Mouse (Mus musculus): ENCODE results near the gene Slc2a9. TPM values are rescaled to one million over a fixed set of nuclear protein-coding genes. Genes with fewer than 3 reads are reported as not detected.
A peak's percentile ranks its signal among the peaks of the same experiment; 100 is the strongest.

Gene Slc2a9
- polyA plus RNA-seq, 1 experiment from 2014 or later: 0.28 TPM

DNA sequence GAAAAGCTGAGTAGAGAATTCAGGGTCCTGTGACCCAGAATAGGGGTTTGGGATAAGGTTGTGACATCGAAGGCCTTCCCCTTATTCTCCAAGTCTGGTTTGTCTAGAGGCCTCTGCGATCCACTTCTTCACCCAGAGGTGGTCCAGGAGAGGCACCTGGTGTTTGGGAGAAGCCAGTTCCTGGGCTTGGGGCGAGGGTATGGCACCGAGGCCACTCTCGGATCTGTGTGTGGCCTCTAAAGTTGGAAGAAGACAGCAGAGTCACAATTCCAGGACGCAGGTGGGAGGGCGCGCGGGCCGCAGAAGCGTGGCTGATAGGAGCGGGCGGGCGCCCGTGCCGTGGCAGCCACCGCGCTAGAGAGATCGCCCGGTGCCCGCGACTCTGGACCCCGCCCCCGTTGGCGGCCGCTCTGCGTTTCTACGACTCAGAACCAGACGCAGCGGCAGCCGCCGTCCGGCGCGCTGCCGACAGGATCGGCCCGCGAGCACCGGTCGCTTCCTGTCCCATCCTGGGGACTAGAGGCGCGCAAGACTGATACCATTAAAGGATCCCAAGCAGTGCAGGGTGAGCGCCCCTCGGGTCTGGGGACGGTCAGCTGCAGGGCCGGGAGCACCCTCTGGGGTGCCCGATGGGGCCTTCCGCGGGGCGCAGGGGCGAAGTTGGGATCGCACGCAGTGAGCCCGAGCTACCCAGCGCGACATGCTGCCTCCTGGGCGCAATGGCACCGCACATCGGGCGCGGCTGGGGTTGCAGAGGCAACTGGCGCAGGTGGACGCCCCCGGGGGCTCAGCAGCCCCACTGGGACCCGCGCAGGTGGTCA lies 183.8 kb downstream of the Slc2a9 start, which contains the start of gene Drd5:
Drd5 (plus strand) TSS at position 402 of the 821 bp plus-strand sequence.
- Histone ChIP-seq H3K27me3 (ENCODE audit: control insufficient read depth, insufficient read depth, low read length) (peaks cover 36% of the 10 kb centered on the region), H3K4me3 (replicated peaks; ENCODE audit: low read depth, low read length) (peak within 1 kb of the TSS; percentile 42), H3K4me2 (ENCODE audit: low read length) (peak within 1 kb of the TSS; percentile 70), H3K27ac (replicated peaks; ENCODE audit: low read depth, low read length) (no peak within 1 kb of the TSS), H3K4me1 (ENCODE audit: control insufficient read depth, insufficient read depth, low read length) (no peaks in the 10 kb centered on the region), H3K9ac (replicated peaks; ENCODE audit: low read length) (peak within 1 kb of the TSS; percentile 52), H3K36me3 (ENCODE audit: control insufficient read depth, insufficient read depth, low read length) (no peaks in the 10 kb centered on the region), H3K9me3 (ENCODE audit: control insufficient read depth, low read length) (no peaks in the 10 kb centered on the region)
- DNase-seq (peak; percentile 59), ATAC-seq (ENCODE audit: low FRiP score, low TSS enrichment) (peak; percentile 31; the same call in 1 of the 2 replicates)
- WGBS: 3% methylated on average over 67 of the region's 67 CpGs

DNA sequence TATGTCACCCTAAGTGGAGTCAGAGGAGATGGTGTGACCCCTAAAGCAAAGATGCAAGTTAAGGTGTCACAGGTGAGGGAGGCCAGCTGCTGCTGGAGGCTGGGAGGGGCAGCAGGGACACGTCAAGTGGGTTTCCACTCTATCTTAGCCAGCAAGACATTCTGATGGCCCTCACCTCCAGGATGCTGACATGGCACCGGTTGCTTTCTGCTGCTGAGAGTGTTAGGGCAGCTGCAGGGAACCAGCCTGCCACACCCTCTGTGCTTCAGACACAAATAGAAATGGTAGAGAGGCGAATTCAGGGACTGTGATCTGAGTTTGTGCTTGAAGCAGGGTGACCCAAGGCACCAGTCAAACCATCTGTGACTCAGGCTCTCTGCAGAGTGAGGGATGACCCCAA lies 193.1 kb downstream of the Slc2a9 start:
- no peaks in the 10 kb centered on the region for H3K4me1 ChIP-seq (ENCODE audit: control insufficient read depth, insufficient read depth, low read length)
- no peak overlapping the region for H3K9ac ChIP-seq (replicated peaks; ENCODE audit: low read length)
- ATAC-seq (ENCODE audit: low FRiP score, low TSS enrichment) (no peak), DNase-seq (no peak)
- H3K9me3 ChIP-seq (ENCODE audit: control insufficient read depth, low read length): no peaks in the 10 kb centered on the region
- H3K27ac ChIP-seq (replicated peaks; ENCODE audit: low read depth, low read length): no peak overlapping the region
- 76% methylated on average over 3 of the region's 3 CpGs for WGBS
- no peaks in the 10 kb centered on the region for H3K27me3 ChIP-seq (ENCODE audit: control insufficient read depth, insufficient read depth, low read length)
- no peaks in the 10 kb centered on the region for H3K36me3 ChIP-seq (ENCODE audit: control insufficient read depth, insufficient read depth, low read length)
- no peak overlapping the region for H3K4me3 ChIP-seq (replicated peaks; ENCODE audit: low read depth, low read length)
- no peak overlapping the region for H3K4me2 ChIP-seq (ENCODE audit: low read length)

DNA sequence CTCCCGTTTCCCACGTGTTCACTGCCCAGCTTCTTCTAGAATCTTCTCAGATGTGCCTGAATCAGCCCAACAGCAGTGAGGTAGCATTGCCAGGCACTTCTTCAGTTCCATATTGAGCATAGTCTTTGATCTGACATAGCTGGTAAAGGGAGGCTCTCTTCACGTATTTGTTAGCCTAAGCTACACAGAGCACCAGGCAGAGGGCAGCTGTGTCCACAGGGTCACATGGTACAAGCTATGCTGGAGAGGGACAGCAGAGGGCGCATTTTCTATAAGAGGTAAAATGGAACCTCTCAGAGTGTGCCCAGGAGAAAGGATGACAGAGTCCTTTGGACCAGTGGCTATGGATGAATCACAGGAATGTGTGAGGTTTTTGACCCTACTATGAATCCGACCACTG lies 194.1 kb downstream of the Slc2a9 start:
- Histone ChIP-seq H3K9ac (replicated peaks; ENCODE audit: low read length) (no peak overlapping the region), H3K27ac (replicated peaks; ENCODE audit: low read depth, low read length) (no peak overlapping the region), H3K27me3 (ENCODE audit: control insufficient read depth, insufficient read depth, low read length) (no peaks in the 10 kb centered on the region), H3K4me1 (ENCODE audit: control insufficient read depth, insufficient read depth, low read length) (no peaks in the 10 kb centered on the region), H3K36me3 (ENCODE audit: control insufficient read depth, insufficient read depth, low read length) (no peaks in the 10 kb centered on the region), H3K9me3 (ENCODE audit: control insufficient read depth, low read length) (no peaks in the 10 kb centered on the region), H3K4me3 (replicated peaks; ENCODE audit: low read depth, low read length) (no peak overlapping the region), H3K4me2 (ENCODE audit: low read length) (no peak overlapping the region)
- DNase-seq: peak; percentile 61
- 50% methylated on average over 5 of the region's 5 CpGs for WGBS
- peak; percentile 35; the same call in 1 of the 2 replicates for ATAC-seq (ENCODE audit: low FRiP score, low TSS enrichment)

DNA sequence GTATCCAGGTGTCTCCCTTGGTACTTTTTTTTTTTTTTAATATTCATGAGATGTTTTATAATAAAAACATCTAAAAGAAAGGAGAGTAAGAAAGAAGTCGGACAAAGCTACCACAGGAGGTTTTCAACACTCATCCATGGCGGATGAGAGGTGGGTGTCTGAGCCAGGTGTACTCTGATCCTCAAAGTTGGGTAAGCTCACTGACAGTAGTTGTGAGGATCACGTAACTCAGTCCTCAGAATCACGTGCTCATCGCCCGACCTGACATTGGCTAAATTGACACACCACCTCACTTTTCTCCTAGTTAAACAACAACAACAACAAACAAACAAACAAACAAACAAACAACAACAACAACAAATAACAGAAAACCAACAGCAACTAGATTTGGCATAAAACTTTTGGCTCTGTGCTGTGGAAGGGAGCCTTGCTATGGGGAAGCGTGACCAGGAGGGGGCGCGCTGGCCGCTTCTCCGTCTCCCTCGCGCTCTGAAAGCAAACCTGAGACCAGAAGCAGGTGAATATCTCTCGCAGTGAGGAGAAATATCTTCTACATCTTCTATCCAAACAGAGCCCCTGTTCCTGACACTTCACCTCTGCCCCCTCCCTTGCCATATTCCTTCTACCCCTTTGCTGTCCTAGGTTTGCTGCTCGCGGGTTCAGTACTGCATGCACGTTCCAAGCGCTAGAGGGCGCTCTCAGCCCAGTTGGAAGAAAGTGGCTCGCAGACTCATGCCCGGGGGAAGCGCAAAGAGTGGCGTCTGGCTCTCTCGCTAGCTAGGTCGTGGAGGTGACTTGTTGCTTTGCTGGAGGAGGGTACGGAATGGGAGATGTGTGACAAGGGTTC lies 195.5 kb downstream of the Slc2a9 start:
- Histone ChIP-seq H3K4me3 (replicated peaks; ENCODE audit: low read depth, low read length) (peak overlapping the region; percentile 33), H3K9ac (replicated peaks; ENCODE audit: low read length) (0 out of 2 replicates have a peak overlapping the region, but pooled peaks have one; percentile 40)
- ATAC-seq (ENCODE audit: low FRiP score, low TSS enrichment): peak; percentile 79; the same call in 1 of the 2 replicates

DNA sequence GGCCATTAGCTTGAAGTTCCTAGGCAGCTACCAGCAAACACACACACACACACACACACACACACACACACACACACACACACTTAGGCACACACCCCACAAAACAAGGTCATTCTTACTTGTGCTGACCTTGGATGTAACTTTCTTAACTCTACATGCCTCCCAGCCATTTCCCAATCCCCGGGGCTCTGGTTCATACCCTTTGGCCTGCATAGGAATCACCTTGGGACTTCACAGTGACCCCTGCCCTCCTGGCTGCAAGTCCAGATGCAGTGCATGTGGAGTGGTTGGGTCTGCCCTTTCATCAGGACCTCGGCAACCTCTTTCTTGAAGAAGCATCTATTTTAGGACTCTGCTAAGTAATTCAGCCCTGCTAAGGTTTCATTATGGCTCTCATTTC lies 197.7 kb downstream of the Slc2a9 start:
- Histone ChIP-seq H3K36me3 (ENCODE audit: control insufficient read depth, insufficient read depth, low read length) (no peaks in the 10 kb centered on the region), H3K4me2 (ENCODE audit: low read length) (no peak overlapping the region), H3K4me1 (ENCODE audit: control insufficient read depth, insufficient read depth, low read length) (no peaks in the 10 kb centered on the region), H3K27ac (replicated peaks; ENCODE audit: low read depth, low read length) (no peak overlapping the region), H3K9me3 (ENCODE audit: control insufficient read depth, low read length) (no peaks in the 10 kb centered on the region), H3K4me3 (replicated peaks; ENCODE audit: low read depth, low read length) (no peak overlapping the region), H3K9ac (replicated peaks; ENCODE audit: low read length) (no peak overlapping the region), H3K27me3 (ENCODE audit: control insufficient read depth, insufficient read depth, low read length) (no peaks in the 10 kb centered on the region)
- WGBS: 88% methylated on average over 2 of the region's 2 CpGs
- DNase-seq (no peak), ATAC-seq (ENCODE audit: low FRiP score, low TSS enrichment) (no peak)

More for the DNA sequence above, 195.5 kb downstream of the Slc2a9 start:
- Histone ChIP-seq H3K9me3 (ENCODE audit: control insufficient read depth, low read length) (no peaks in the 10 kb centered on the region), H3K36me3 (ENCODE audit: control insufficient read depth, insufficient read depth, low read length) (no peaks in the 10 kb centered on the region), H3K4me2 (ENCODE audit: low read length) (peak overlapping the region; percentile 59), H3K4me1 (ENCODE audit: control insufficient read depth, insufficient read depth, low read length) (no peaks in the 10 kb centered on the region), H3K27me3 (ENCODE audit: control insufficient read depth, insufficient read depth, low read length) (no peaks in the 10 kb centered on the region), H3K27ac (replicated peaks; ENCODE audit: low read depth, low read length) (no peak overlapping the region)
- 9% methylated on average over 26 of the region's 26 CpGs for WGBS
- peak; percentile 95 for DNase-seq

DNA sequence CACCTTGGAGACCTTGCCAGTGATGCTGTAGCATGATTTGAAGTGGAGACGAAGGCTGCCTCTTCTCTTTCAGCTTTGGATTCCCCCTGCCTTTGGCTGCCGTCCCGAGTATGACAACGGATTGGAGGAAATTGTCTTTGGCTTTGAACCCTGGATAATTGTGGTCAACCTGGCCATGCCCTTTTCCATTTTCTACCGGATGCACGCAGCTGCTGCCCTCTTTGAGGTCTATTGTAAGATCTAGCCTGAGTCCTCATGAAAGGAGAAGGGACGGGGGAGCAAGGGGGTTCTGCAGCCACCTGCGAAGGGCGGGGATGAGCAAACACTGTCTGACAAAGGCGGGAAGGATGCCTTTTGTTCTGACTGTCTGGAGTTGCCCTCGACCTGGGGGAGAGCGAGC lies 200.3 kb downstream of the Slc2a9 start:
- Histone ChIP-seq H3K27ac (replicated peaks; ENCODE audit: low read depth, low read length) (no peak overlapping the region), H3K4me2 (ENCODE audit: low read length) (no peak overlapping the region), H3K4me3 (replicated peaks; ENCODE audit: low read depth, low read length) (no peak overlapping the region), H3K9me3 (ENCODE audit: control insufficient read depth, low read length) (no peaks in the 10 kb centered on the region), H3K9ac (replicated peaks; ENCODE audit: low read length) (no peak overlapping the region), H3K36me3 (ENCODE audit: control insufficient read depth, insufficient read depth, low read length) (no peaks in the 10 kb centered on the region), H3K27me3 (ENCODE audit: control insufficient read depth, insufficient read depth, low read length) (no peaks in the 10 kb centered on the region), H3K4me1 (ENCODE audit: control insufficient read depth, insufficient read depth, low read length) (no peaks in the 10 kb centered on the region)
- WGBS: 21% methylated on average over 12 of the region's 12 CpGs
- DNase-seq (no peak), ATAC-seq (ENCODE audit: low FRiP score, low TSS enrichment) (no peak)

DNA sequence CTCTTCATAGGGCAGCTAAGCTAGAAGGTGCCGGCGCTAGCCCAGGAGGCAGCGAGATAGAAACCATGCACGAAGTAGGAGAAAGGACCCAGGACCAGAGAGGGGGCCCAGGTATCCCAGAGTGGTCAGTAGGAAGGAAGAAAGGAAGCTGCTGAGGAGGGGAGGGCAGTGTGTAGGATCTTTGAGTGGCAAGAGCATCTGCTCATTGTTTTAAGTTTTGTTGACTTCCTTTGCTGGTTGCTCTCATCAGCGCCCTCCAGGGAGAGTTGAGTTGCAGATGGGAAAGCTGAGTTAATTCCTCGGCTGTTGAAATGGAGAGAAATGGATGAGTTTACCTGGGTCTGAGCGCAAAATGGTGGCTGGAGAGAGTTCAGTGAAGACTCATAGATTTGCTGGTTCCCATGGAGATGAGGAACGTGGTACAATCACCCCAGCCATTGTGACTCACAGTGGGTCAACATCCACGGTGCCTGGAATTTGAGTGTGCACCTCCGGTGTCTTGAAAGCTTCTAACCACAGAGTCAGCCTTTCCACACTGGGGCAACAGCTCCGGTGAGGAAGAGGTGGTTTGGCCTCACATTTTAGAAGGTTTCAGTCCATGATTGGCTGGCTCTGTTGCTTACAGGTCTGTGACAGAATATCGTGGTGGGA lies 201.1 kb downstream of the Slc2a9 start:
- no peak overlapping the region for H3K4me3 ChIP-seq (replicated peaks; ENCODE audit: low read depth, low read length)
- no peak overlapping the region for H3K4me2 ChIP-seq (ENCODE audit: low read length)
- no peak for ATAC-seq (ENCODE audit: low FRiP score, low TSS enrichment)
- no peaks in the 10 kb centered on the region for H3K9me3 ChIP-seq (ENCODE audit: control insufficient read depth, low read length)
- no peak overlapping the region for H3K9ac ChIP-seq (replicated peaks; ENCODE audit: low read length)
- WGBS: 85% methylated on average over 12 of the region's 12 CpGs
- H3K36me3 ChIP-seq (ENCODE audit: control insufficient read depth, insufficient read depth, low read length): no peaks in the 10 kb centered on the region
- DNase-seq: no peak
- H3K4me1 ChIP-seq (ENCODE audit: control insufficient read depth, insufficient read depth, low read length): no peaks in the 10 kb centered on the region
- H3K27me3 ChIP-seq (ENCODE audit: control insufficient read depth, insufficient read depth, low read length): no peaks in the 10 kb centered on the region
- H3K27ac ChIP-seq (replicated peaks; ENCODE audit: low read depth, low read length): no peak overlapping the region
